Mouse (Mus musculus): ENCODE results near the gene Gm17428. TPM values are rescaled to one million over a fixed set of nuclear protein-coding genes. Genes with fewer than 3 reads are reported as not detected.
"Not testable (repeated sequence)": the region's sequence is repeated elsewhere in the genome, so short reads cannot be mapped to it uniquely, and the experiment has no call there.

Gene Gm17428
- polyA plus RNA-seq, 1 experiment from 2014 or later = not detected

DNA sequence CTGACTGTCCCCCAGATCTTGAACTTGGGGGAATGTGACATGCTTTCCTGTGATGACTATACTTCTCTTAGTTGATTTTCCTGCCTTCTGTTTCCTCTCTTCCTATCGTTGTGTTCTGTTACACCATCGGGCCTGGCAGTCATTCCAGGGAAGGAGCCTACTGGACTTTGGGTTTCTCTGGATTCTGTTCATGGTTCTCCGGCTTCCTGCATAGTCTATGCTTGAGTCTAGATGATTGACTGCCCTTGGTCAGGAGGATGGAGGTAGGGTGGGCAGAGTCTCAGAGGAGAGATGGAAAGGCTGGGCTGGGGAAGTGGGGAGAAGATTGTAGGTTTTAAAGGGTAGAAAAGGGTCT is 36.6 kb upstream of the Gm17428 start:
- no peak overlapping the region for H3K27ac ChIP-seq (replicated peaks)
- no peak overlapping the region for H3K9ac ChIP-seq (replicated peaks)
- no peak overlapping the region for H3K4me2 ChIP-seq (replicated peaks)
- no peak overlapping the region for H3K4me3 ChIP-seq
- WGBS = 85% methylated on average over 3 of the region's 3 CpGs
- no peaks in the 10 kb centered on the region for H3K9me3 ChIP-seq
- ATAC-seq (ENCODE audit: low FRiP score, low read depth) = no peak
- no peaks in the 10 kb centered on the region for H3K36me3 ChIP-seq
- H3K27me3 ChIP-seq = no peaks in the 10 kb centered on the region
- H3K4me1 ChIP-seq = peaks cover 10% of the 10 kb centered on the region

DNA sequence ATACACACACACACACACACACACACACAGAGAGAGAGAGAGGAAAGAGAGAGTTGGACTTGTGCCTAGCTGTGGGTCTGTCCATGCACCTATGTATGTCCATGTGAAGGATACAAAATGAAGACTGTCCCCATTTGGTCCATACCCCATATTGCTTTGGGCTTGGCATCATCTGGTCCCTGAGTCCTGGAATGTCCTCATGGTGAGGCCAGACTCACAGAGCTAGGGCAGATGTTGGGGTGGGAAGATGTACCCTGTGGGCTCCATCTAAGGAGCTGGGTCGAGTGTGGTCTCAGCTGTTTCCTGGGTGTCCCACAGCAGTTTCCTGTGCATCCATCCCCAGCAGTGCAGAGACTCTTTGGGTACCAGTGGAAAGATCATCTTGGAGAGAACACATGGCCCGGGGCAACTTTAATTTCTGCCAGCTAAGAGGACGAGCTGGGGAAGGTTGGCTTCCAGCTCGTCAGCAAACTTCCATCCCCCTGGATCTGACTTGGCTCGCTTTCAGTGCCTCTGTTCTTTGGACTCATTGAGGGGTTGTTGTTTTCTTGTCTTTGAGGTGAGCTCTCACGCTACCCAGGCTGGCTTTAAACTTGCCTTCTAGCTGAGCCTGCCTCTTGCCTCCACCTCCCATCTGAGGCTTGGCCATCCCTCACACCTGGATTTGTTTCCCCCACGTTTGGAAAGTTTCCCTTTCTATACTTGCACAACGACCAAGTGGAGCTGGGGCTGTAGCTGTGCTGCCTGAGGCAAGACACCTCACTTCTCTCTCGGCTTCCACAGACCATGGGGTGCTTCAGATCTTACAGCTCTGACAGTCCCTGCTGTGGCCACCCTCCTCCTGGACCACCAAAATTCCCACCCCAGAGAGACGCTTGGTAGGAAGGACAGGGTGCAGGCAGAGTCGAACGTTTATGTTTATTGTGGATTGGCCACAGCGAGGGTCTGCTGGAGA is 35.4 kb upstream of the Gm17428 start:
- Histone ChIP-seq H3K27me3 (no peaks in the 10 kb centered on the region), H3K4me1 (peaks cover 5% of the 10 kb centered on the region), H3K9ac (replicated peaks) (no peak overlapping the region), H3K4me3 (no peak overlapping the region), H3K27ac (replicated peaks) (no peak overlapping the region), H3K9me3 (no peaks in the 10 kb centered on the region), H3K36me3 (no peaks in the 10 kb centered on the region), H3K4me2 (replicated peaks) (no peak overlapping the region)
- 73% methylated on average over 13 of the region's 13 CpGs for WGBS
- no peak for ATAC-seq (ENCODE audit: low FRiP score, low read depth)

DNA sequence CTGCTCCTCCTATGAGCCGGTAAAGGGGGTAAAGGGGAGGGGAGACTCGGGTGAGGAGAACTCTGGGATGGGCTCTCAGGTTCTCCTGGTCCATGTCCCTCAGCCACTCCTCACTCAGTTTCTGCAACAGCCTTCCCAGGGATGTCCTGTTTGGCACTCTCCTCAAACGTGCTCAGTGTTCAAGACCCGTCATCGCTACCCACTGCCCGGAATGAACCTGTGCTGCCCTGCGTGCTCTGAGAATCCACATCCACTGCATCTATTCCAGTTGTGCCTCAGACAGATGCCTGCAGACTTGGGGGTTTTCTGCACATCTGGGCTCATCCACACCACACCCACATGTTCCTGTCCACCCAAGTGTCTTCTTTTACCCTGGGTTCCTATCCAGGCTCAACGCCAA is 34.3 kb upstream of the Gm17428 start:
- WGBS = 91% methylated on average over 8 of the region's 8 CpGs
- H3K27ac ChIP-seq (replicated peaks) = no peak overlapping the region
- H3K27me3 ChIP-seq = no peaks in the 10 kb centered on the region
- no peak overlapping the region for H3K4me3 ChIP-seq
- H3K4me2 ChIP-seq (replicated peaks) = no peak overlapping the region
- H3K36me3 ChIP-seq = no peaks in the 10 kb centered on the region
- no peaks in the 10 kb centered on the region for H3K9me3 ChIP-seq
- H3K4me1 ChIP-seq = no peaks in the 10 kb centered on the region
- no peak overlapping the region for H3K9ac ChIP-seq (replicated peaks)
- no peak for ATAC-seq (ENCODE audit: low FRiP score, low read depth)

DNA sequence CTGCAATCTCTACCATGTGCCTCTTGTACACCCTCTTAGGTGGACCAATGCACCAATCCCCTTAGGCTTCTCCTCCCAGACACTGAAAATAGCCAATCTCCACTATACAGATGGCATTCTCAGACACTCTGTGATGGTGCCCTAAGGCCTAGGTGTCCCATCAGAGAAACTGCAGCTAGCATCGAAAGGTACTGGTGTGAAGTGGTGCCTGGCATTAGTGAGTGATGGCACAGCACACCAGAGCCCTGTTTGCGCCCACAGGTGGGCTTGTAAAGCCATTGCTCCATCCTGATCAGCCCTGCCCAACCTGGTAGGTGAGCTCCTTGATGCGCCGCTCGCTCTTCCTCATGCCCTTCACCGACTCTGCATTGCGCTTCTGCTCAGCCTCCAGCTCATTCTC is 32.8 kb upstream of the Gm17428 start:
- H3K27ac ChIP-seq (replicated peaks) = no peak overlapping the region
- no peak overlapping the region for H3K4me3 ChIP-seq
- H3K4me2 ChIP-seq (replicated peaks) = no peak overlapping the region
- no peaks in the 10 kb centered on the region for H3K27me3 ChIP-seq
- no peak overlapping the region for H3K9ac ChIP-seq (replicated peaks)
- H3K4me1 ChIP-seq = no peaks in the 10 kb centered on the region
- no peaks in the 10 kb centered on the region for H3K9me3 ChIP-seq
- H3K36me3 ChIP-seq = no peaks in the 10 kb centered on the region
- WGBS = 90% methylated on average over 7 of the region's 7 CpGs
- no peak for ATAC-seq (ENCODE audit: low FRiP score, low read depth)

DNA sequence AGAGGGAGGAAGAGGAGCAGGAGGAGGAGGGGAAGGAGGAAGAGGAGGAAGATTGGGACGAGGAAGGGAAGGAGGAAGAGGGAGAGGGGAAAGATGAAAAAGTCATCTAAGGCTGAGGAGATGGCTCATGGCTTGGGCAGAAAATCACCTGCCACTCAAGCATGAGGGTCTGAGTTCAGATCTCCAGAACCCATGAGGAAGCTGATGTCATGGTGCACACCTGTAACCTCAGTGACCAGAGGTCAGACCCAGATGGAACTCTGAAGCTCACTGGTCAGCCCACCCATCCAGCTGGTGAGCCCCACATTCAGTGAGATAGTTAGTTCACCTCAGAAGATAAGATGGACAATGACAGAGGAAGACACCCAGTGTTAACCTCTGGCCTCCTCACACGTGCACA is 31.8 kb upstream of the Gm17428 start:
- no peak overlapping the region for H3K4me2 ChIP-seq (replicated peaks)
- no peak overlapping the region for H3K9ac ChIP-seq (replicated peaks)
- H3K36me3 ChIP-seq = no peaks in the 10 kb centered on the region
- no peaks in the 10 kb centered on the region for H3K9me3 ChIP-seq
- no peak overlapping the region for H3K4me3 ChIP-seq
- H3K27me3 ChIP-seq = no peaks in the 10 kb centered on the region
- H3K4me1 ChIP-seq = no peaks in the 10 kb centered on the region
- no peak for ATAC-seq (ENCODE audit: low FRiP score, low read depth)
- 64% methylated on average over 2 of the region's 2 CpGs for WGBS
- H3K27ac ChIP-seq (replicated peaks) = no peak overlapping the region

DNA sequence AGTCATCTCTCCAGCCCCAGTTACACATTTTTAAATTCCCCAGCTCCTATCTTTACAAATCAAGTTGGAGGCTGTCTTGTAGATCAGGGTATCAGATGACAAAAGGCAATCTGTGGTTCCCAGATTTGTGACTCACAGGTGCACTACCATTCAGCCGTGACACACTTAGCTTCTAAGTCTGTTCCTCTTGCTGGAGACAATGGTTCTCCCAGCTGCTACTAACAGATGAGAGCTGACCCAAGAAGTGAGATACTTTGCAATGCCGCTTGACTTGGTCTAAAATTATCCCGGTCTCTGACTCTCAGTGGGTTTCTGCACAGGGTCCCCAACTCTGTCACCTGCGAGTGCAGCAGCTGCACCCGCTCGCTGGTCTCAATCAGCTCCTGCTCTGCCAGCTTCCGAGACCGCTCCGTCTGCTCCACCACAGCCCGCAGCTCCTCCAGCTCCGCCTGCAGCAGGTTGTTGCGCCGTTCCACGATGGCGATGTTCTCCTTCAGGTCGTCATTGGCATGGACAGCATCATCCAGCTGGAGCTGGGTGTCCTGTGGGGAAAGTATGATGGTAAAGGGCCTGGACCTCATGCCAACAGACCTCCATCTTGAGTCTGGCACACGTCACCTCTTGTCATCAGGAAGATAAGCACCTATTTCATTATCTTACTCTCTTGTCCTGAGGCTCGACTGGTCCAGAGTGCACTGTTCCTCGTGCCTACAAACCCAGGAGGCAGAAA is 30.6 kb upstream of the Gm17428 start:
- H3K36me3 ChIP-seq = no peaks in the 10 kb centered on the region
- H3K9me3 ChIP-seq = no peaks in the 10 kb centered on the region
- no peak overlapping the region for H3K4me3 ChIP-seq
- 82% methylated on average over 19 of the region's 19 CpGs for WGBS
- no peaks in the 10 kb centered on the region for H3K27me3 ChIP-seq
- no peak overlapping the region for H3K4me2 ChIP-seq (replicated peaks)
- no peak overlapping the region for H3K9ac ChIP-seq (replicated peaks)
- no peak for ATAC-seq (ENCODE audit: low FRiP score, low read depth)
- H3K27ac ChIP-seq (replicated peaks) = no peak overlapping the region
- H3K4me1 ChIP-seq = no peaks in the 10 kb centered on the region

DNA sequence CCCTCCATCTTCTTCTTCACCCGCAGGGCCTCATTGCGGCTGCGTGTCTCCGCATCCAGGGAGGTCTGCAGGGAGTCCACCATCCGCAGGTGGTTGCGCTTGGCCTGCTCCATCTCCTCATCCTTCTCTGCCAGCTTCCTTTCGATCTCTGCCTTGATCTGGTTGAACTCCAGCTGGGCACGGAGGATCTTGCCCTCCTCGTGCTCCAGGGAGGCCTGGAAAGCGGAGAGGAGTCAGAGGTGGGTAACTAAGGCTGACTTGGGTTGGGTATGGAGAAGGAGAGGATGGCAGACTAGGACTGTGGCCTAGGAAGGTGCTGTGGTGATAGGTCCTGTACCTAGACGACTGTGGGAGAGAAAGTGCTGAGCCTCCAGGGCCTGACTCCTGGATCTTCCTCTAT is 29.7 kb upstream of the Gm17428 start:
- WGBS = 85% methylated on average over 11 of the region's 11 CpGs
- H3K36me3 ChIP-seq = not testable (repeated sequence)

DNA sequence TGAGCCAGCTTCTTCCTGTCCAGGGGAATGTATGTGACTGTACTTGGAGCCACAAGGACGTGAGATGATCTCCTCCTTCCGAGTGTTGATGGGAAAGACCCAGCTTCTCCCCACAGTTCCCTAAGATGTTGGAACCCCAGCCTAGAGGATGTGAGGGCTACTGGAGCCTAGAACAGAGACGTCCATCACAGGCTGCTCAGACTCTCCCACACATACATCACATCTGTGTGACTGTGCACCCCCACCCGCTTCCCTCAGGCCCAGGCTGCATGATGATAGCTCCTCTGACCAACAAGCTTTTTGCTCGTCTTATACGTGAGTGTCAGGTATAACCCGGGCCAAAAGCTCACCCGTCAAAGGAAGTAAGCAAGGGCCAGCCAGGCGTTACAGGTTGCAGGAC is 28.0 kb upstream of the Gm17428 start:
- no peak overlapping the region for H3K27ac ChIP-seq (replicated peaks)
- no peak for ATAC-seq (ENCODE audit: low FRiP score, low read depth)
- H3K27me3 ChIP-seq = no peaks in the 10 kb centered on the region
- no peaks in the 10 kb centered on the region for H3K36me3 ChIP-seq
- 90% methylated on average over 9 of the region's 9 CpGs for WGBS
- H3K4me3 ChIP-seq = no peak overlapping the region
- H3K9ac ChIP-seq (replicated peaks) = no peak overlapping the region
- no peak overlapping the region for H3K4me2 ChIP-seq (replicated peaks)
- H3K9me3 ChIP-seq = no peaks in the 10 kb centered on the region
- H3K4me1 ChIP-seq = no peaks in the 10 kb centered on the region

More for the DNA sequence above, 29.7 kb upstream of the Gm17428 start:
- not testable (repeated sequence) for ATAC-seq (ENCODE audit: low FRiP score, low read depth); H3K9ac ChIP-seq (replicated peaks); H3K9me3 ChIP-seq; H3K27ac ChIP-seq (replicated peaks); H3K27me3 ChIP-seq; H3K4me2 ChIP-seq (replicated peaks); H3K4me1 ChIP-seq; H3K4me3 ChIP-seq

DNA sequence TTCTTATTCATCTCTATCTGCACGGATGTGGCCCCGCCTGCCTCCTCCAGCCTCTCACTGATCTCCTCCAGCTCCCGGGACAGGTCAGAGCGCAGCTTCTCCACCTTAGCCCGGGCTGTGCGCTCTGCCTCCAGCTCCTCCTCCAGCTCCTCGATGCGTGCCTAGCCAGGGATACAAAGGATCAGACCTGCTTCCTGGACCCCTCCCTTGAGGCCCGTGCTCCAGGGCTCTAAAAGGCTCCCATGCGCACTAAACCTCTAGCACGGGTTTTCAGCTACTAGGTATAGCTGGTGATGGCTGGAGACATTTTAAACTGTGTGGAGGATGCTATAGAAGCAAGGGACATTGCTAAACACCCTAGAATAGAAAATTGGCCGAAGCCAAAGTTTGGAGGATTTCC is 26.2 kb upstream of the Gm17428 start:
- Histone ChIP-seq H3K9me3 (no peaks in the 10 kb centered on the region), H3K4me3 (no peak overlapping the region), H3K4me1 (no peaks in the 10 kb centered on the region), H3K4me2 (replicated peaks) (no peak overlapping the region), H3K36me3 (no peaks in the 10 kb centered on the region), H3K27ac (replicated peaks) (no peak overlapping the region), H3K9ac (replicated peaks) (no peak overlapping the region), H3K27me3 (no peaks in the 10 kb centered on the region)
- no peak for ATAC-seq (ENCODE audit: low FRiP score, low read depth)
- WGBS = 60% methylated on average over 12 of the region's 12 CpGs

DNA sequence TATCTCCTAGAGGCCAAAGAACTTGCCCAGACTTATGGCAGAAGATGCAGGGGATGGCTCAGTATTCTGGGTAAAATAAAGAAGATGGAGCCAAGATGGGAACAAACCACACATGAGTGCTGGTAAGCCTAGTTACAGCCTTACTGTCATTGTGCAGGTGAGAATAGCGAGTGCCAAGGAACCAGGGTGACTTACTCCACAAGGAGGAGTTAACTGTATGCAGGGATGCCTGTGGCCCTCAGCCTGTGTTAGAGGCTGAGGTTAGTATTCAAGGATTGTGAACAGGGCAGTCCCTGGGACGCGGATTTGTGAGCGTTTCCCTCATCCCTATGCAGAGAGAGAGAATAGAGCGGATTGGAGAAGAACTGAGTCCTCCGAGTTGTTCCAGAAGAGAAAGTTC is 25.1 kb upstream of the Gm17428 start:
- Histone ChIP-seq H3K9ac (replicated peaks) (no peak overlapping the region), H3K9me3 (no peaks in the 10 kb centered on the region), H3K4me2 (replicated peaks) (no peak overlapping the region), H3K4me1 (no peaks in the 10 kb centered on the region), H3K27ac (replicated peaks) (no peak overlapping the region), H3K4me3 (no peak overlapping the region), H3K36me3 (no peaks in the 10 kb centered on the region), H3K27me3 (no peaks in the 10 kb centered on the region)
- 90% methylated on average over 6 of the region's 6 CpGs for WGBS
- no peak for ATAC-seq (ENCODE audit: low FRiP score, low read depth)

DNA sequence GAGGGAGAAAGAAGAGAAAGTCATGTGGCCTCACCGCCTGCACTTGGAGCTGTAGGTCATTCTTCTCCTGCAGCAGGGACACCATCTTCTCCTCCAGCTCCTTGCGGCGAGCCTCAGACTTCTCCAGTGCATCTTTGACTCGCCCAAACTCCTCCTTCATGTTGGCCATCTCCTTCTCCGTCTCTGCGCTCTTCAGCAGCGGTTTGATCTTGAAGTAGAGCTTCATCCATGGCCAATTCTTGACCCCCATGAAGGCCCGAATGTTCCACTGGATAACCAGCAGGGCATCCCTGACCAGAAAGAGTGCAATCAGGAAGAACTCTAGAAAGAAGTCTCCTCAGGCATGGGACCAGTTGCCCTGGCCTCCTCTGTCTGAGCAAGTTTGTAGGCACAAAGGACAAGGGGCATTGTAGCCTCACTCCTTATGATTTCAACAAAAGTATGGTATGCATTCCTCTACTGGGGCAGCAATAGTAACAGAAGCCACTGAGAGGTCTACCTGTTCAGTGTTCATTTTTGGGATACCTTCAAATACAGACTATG is 23.0 kb upstream of the Gm17428 start:
- no peak overlapping the region for H3K4me2 ChIP-seq (replicated peaks)
- H3K27ac ChIP-seq (replicated peaks) = no peak overlapping the region
- H3K4me3 ChIP-seq = no peak overlapping the region
- H3K9ac ChIP-seq (replicated peaks) = no peak overlapping the region
- H3K4me1 ChIP-seq = no peaks in the 10 kb centered on the region
- WGBS = 93% methylated on average over 8 of the region's 8 CpGs
- no peaks in the 10 kb centered on the region for H3K9me3 ChIP-seq
- H3K36me3 ChIP-seq = no peaks in the 10 kb centered on the region
- H3K27me3 ChIP-seq = no peaks in the 10 kb centered on the region
- ATAC-seq (ENCODE audit: low FRiP score, low read depth) = no peak

DNA sequence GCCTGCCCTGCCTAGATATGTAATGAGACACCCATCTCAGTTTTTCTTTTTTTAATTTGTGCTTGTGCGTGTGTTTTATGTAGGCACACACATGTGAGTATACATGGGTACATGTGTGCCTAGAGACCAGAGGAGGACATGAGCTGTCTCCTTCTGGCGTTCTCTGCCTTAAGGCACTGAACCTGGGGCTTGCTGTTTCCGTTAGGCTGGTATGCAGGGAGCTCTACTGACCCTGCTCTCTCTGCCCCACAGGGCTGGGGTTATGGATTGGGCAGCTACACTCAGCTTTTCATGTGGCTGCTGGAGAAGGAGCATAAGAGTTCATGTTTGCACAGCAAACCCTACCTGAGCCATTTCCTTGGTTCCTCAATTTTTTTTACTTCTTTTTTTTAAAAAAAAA is 22.3 kb upstream of the Gm17428 start:
- no peaks in the 10 kb centered on the region for H3K27me3 ChIP-seq
- no peak overlapping the region for H3K4me2 ChIP-seq (replicated peaks)
- no peak for ATAC-seq (ENCODE audit: low FRiP score, low read depth)
- H3K4me3 ChIP-seq = no peak overlapping the region
- H3K9ac ChIP-seq (replicated peaks) = no peak overlapping the region
- no peaks in the 10 kb centered on the region for H3K9me3 ChIP-seq
- 88% methylated on average over 3 of the region's 3 CpGs for WGBS
- no peaks in the 10 kb centered on the region for H3K36me3 ChIP-seq
- no peak overlapping the region for H3K27ac ChIP-seq (replicated peaks)
- H3K4me1 ChIP-seq = no peaks in the 10 kb centered on the region
